ENCODE assay signal across 8 mouse cellular contexts in genomic region chr4:46144323-46144722, GRCm38 (mm10). TPM values are rescaled to one million over a fixed set of nuclear protein-coding genes. Genes with fewer than 3 reads are reported as not detected.
DNase-seq lines count a peak whose midpoint lies in the region; ATAC-seq and TF ChIP-seq lines count a peak whose summit lies in the region.

No protein-coding gene starts in this region.

- H3K9ac ChIP-seq in liver, embryonic 11.5 days (ENCODE audit: low read depth, low read length) = no peak overlapping the region
- no peak overlapping the region for H3K9ac ChIP-seq in CH12.LX (ENCODE audit: insufficient read depth, low read depth)
- no peak overlapping the region for H3K9ac ChIP-seq in liver, embryonic 14.5 days (replicated peaks)

- H3K4me3 ChIP-seq in liver, embryonic 11.5 days (ENCODE audit: low read depth, low read length) = no peak overlapping the region
- H3K4me3 ChIP-seq in CH12.LX (replicated peaks in 1 of 3; ENCODE audit: low read depth in 2 of 3, low read length in 2 of 3, poor library complexity in 1 of 3) = no peak overlapping the region
- no peak overlapping the region for H3K4me3 ChIP-seq in liver, embryonic 14.5 days (ENCODE audit: insufficient read depth in 1 of 2, low read depth in 2 of 2, low read length in 2 of 2)

- no peak for TF ChIP-seq POLR2A in CH12.LX (IDR thresholded peaks at IDR 0.05; ENCODE audit: low read depth, low read length)

- H3K27ac ChIP-seq in liver, embryonic 11.5 days (ENCODE audit: low read depth, low read length) = no peak overlapping the region
- no peak overlapping the region for H3K27ac ChIP-seq in CH12.LX (ENCODE audit: insufficient read depth, low read depth)
- H3K27ac ChIP-seq in liver, embryonic 14.5 days = no peak overlapping the region

- no peak overlapping the region for H3K4me2 ChIP-seq in liver, embryonic 11.5 days
- H3K4me2 ChIP-seq in CH12.LX (ENCODE audit: insufficient read depth, low read depth, poor library complexity, severe bottlenecking) = no peak overlapping the region
- H3K4me2 ChIP-seq in liver, embryonic 14.5 days (ENCODE audit: low read depth) = no peak overlapping the region

- TF ChIP-seq EP300 in CH12.LX (IDR thresholded peaks at IDR 0.05; ENCODE audit: low read length) = no peak
- TF ChIP-seq EP300 in liver, embryonic 14.5 days (IDR thresholded peaks at IDR 0.05; ENCODE audit: low read depth) = no peak

- TF ChIP-seq RAD21 in CH12.LX (IDR thresholded peaks at IDR 0.05; ENCODE audit: low read depth, low read length) = no peak; the same call in none of the 2 replicates

- dilution Hi-C loops in CH12.LX (cut with MboI; ENCODE audit: extremely low pct_ligation_motif_present, extremely low pct_unique_long_range_greater_than_20kb, low sequenced_read_pairs) = no loop called here

- WGBS in liver, embryonic 11.5 days = 73% methylated on average over 3 of the region's 3 CpGs
- WGBS in liver, embryonic 14.5 days (ENCODE audit: insufficient replicate concordance) = 68% methylated on average over 3 of the region's 3 CpGs

- intact Hi-C loops in heart, postnatal 25 days (cut with DNase I) = no loop called here

- no peak for ATAC-seq in liver, embryonic 11.5 days (replicated peaks; ENCODE audit: low FRiP score)
- peak; percentile 19 for ATAC-seq in activated CD4-positive, CD25-positive, alpha-beta regulatory T cell, adult 4 months
- no peak for ATAC-seq in liver, embryonic 14.5 days (ENCODE audit: insufficient read depth)

- peaks cover 52% of the 10 kb centered on the region for H3K79me2 ChIP-seq in CH12.LX (replicated peaks; ENCODE audit: control insufficient read depth, extremely low read depth, insufficient read depth, poor library complexity, severe bottlenecking)

- in situ Hi-C loops in CH12.LX (cut with MboI; ENCODE audit: low pct_ligation_motif_present, low pct_unique_long_range_greater_than_20kb, low sequenced_read_pairs) = no loop called here

- H3K9me3 ChIP-seq in liver, embryonic 11.5 days (ENCODE audit: control insufficient read depth, low read length) = no peaks in the 10 kb centered on the region
- H3K9me3 ChIP-seq in CH12.LX (replicated peaks; ENCODE audit: low read length) = no peaks in the 10 kb centered on the region
- H3K9me3 ChIP-seq in liver, embryonic 14.5 days (ENCODE audit: control insufficient read depth, low read length) = no peaks in the 10 kb centered on the region

- peak; percentile 39 to 51; a peak in 3 of 4 replicates for TF ChIP-seq CTCF in CH12.LX (conservative IDR thresholded peaks at IDR 0.05 in 1 of 2, IDR thresholded peaks at IDR 0.05 in 1 of 2; ENCODE audit: low read depth in 2 of 2, low read length in 2 of 2)
- TF ChIP-seq CTCF in liver, embryonic 14.5 days (IDR thresholded peaks at IDR 0.05; ENCODE audit: low read depth) = peak; percentile 79

- peaks cover 12% of the 10 kb centered on the region for H3K4me1 ChIP-seq in liver, embryonic 11.5 days (replicated peaks; ENCODE audit: control insufficient read depth, insufficient read depth, low read length)
- H3K4me1 ChIP-seq in CH12.LX (ENCODE audit: control insufficient read depth in 1 of 2, insufficient read depth in 2 of 2) = peaks cover 0 to 15% of the 10 kb centered on the region in 2 experiments; a peak in 2 of 4 replicates
- peaks cover 5 to 9% of the 10 kb centered on the region in 2 experiments for H3K4me1 ChIP-seq in liver, embryonic 14.5 days (replicated peaks; ENCODE audit: control insufficient read depth in 2 of 2, insufficient read depth in 2 of 2, low read length in 1 of 2)

- DNase-seq in liver (peak; percentile 53), CH12.LX (ENCODE audit: extremely low read depth) (peak; percentile 36)
- no peak for DNase-seq in liver, embryonic 11.5 days (ENCODE audit: low spot score)
- DNase-seq in liver, embryonic 14.5 days (ENCODE audit: low read depth in 3 of 3, low spot score in 3 of 3) = peak in 2 of 3 experiments; percentile 23 to 31
- no peak for DNase-seq in heart, postnatal 25 days (ENCODE audit: low spot score)
- no peak for DNase-seq in adrenal gland, postnatal 36 days
- no peak for DNase-seq in right cerebral cortex, postnatal 36 days (ENCODE audit: low spot score in 2 of 2)

- H3K36me3 ChIP-seq in liver, embryonic 11.5 days (ENCODE audit: control insufficient read depth, insufficient read depth, low read length) = peaks cover 12% of the 10 kb centered on the region; the same call in 1 of the 2 replicates
- H3K36me3 ChIP-seq in CH12.LX (replicated peaks in 1 of 2; ENCODE audit: control insufficient read depth in 1 of 2, insufficient read depth in 1 of 2, low read length in 1 of 2) = peaks cover 17 to 68% of the 10 kb centered on the region in 2 experiments
- peaks cover 6% of the 10 kb centered on the region for H3K36me3 ChIP-seq in liver, embryonic 14.5 days (replicated peaks; ENCODE audit: control insufficient read depth, insufficient read depth, low read depth)

- no peaks in the 10 kb centered on the region for H3K27me3 ChIP-seq in liver, embryonic 11.5 days (replicated peaks; ENCODE audit: control insufficient read depth, insufficient read depth, low read length)
- no peaks in the 10 kb centered on the region for H3K27me3 ChIP-seq in CH12.LX (replicated peaks)
- no peaks in the 10 kb centered on the region for H3K27me3 ChIP-seq in liver, embryonic 14.5 days (ENCODE audit: control insufficient read depth, insufficient read depth, low read length)

TF ChIP-seq in CH12.LX, 34 proteins besides CTCF, POLR2A, EP300 and RAD21:
- TF ChIP-seq ZC3H11A (IDR thresholded peaks at IDR 0.05; ENCODE audit: low read depth, low read length) (no peak), ELF1 (IDR thresholded peaks at IDR 0.05; ENCODE audit: low read depth, low read length) (no peak), PAX5 (IDR thresholded peaks at IDR 0.05; ENCODE audit: low read length) (no peak), UBTF (IDR thresholded peaks at IDR 0.05; ENCODE audit: low read depth, low read length) (no peak), MEF2A (IDR thresholded peaks at IDR 0.05; ENCODE audit: borderline replicate concordance, low read depth, low read length) (no peak), RCOR1 (conservative IDR thresholded peaks at IDR 0.05; ENCODE audit: low read depth, low read length) (no peak), JUN (IDR thresholded peaks at IDR 0.05; ENCODE audit: insufficient read depth, low read depth, low read length) (no peak), NRF1 (IDR thresholded peaks at IDR 0.05; ENCODE audit: low read depth, low read length) (no peak), ZNF384 (IDR thresholded peaks at IDR 0.05; ENCODE audit: low read depth, low read length) (no peak)

RNA-seq across cellular contexts. Expression of gene Tstd2, which starts 5.8 kb away (rescaled TPM):
- 30.8 TPM in 2 replicates for polyA plus RNA-seq in liver, embryonic 11.5 days (2014; fragmentation: Nextera tagmentation; extraction: Ambion mirVana)
- total RNA-seq in CH12.LX (2012; rRNA removed) (29.1 and 34.0 TPM in 2 replicates), CH12.LX (2014; rRNA removed) (36.4 and 40.2 TPM in 2 replicates)
- polyA plus RNA-seq in CH12.LX (2012; ENCODE audit: insufficient read length, low read depth) = 26.9 and 30.4 TPM in 2 replicates
- polyA plus RNA-seq in activated CD4-positive, CD25-positive, alpha-beta regulatory T cell, adult 4 months (2017; shearing (Covaris generic)) = 10 to 100 TPM; 26.4 to 26.6 TPM
- 4.3 and 6.0 TPM in 2 replicates for polyA plus RNA-seq in liver, embryonic 14.5 days (2012; rRNA removed)
- 3.8 and 5.0 TPM in 2 replicates for polyA plus RNA-seq in liver, embryonic 14.5 days (2014; fragmentation: Nextera tagmentation; extraction: Ambion mirVana)
- total RNA-seq in heart, postnatal 25 days (2021) = 10 to 100 TPM; 14.5 to 15.1 TPM
- total RNA-seq in adrenal gland, postnatal 36 days (2021) = 10 to 100 TPM; 29.4 to 29.5 TPM

RNA-seq across cellular contexts. Expression of gene Ncbp1, which starts 5.9 kb away (rescaled TPM):
- 97.9 and 110 TPM in 2 replicates for polyA plus RNA-seq in liver, embryonic 11.5 days (2014; fragmentation: Nextera tagmentation; extraction: Ambion mirVana)
- total RNA-seq in CH12.LX (2012; rRNA removed) = 64.7 and 80.6 TPM in 2 replicates
- 82.0 and 88.2 TPM in 2 replicates for total RNA-seq in CH12.LX (2014; rRNA removed)
- polyA plus RNA-seq in CH12.LX (2012; ENCODE audit: insufficient read length, low read depth) = 121 and 141 TPM in 2 replicates
- polyA plus RNA-seq in activated CD4-positive, CD25-positive, alpha-beta regulatory T cell, adult 4 months (2017; shearing (Covaris generic)) = 10 to 100 TPM; 38.2 to 44.5 TPM
- 20.1 and 36.1 TPM in 2 replicates for polyA plus RNA-seq in liver, embryonic 14.5 days (2012; rRNA removed)
- polyA plus RNA-seq in liver, embryonic 14.5 days (2014; fragmentation: Nextera tagmentation; extraction: Ambion mirVana) = 40.9 and 47.0 TPM in 2 replicates
- 10 to 100 TPM; 21.4 to 22.2 TPM for total RNA-seq in heart, postnatal 25 days (2021)
- 10 to 100 TPM; 48.5 to 49.5 TPM for total RNA-seq in adrenal gland, postnatal 36 days (2021)

RNA-seq across cellular contexts. Expression of gene Xpa, which starts 51.8 kb away (rescaled TPM):
- polyA plus RNA-seq in liver, embryonic 11.5 days (2014; fragmentation: Nextera tagmentation; extraction: Ambion mirVana) = 15.3 and 18.9 TPM in 2 replicates
- total RNA-seq in CH12.LX (2012; rRNA removed) = 11.2 and 13.9 TPM in 2 replicates
- total RNA-seq in CH12.LX (2014; rRNA removed) = 13.8 and 16.2 TPM in 2 replicates
- 28.8 and 34.0 TPM in 2 replicates for polyA plus RNA-seq in CH12.LX (2012; ENCODE audit: insufficient read length, low read depth)
- 10 to 100 TPM; 10.9 to 17.7 TPM for polyA plus RNA-seq in activated CD4-positive, CD25-positive, alpha-beta regulatory T cell, adult 4 months (2017; shearing (Covaris generic))
- polyA plus RNA-seq in liver, embryonic 14.5 days (2012; rRNA removed) = 3.1 and 8.2 TPM in 2 replicates
- polyA plus RNA-seq in liver, embryonic 14.5 days (2014; fragmentation: Nextera tagmentation; extraction: Ambion mirVana) = 8.7 and 8.8 TPM in 2 replicates
- 1 to 10 TPM; 6.9 to 7.0 TPM for total RNA-seq in heart, postnatal 25 days (2021)
- 10 to 100 TPM; 14.1 to 18.3 TPM for total RNA-seq in adrenal gland, postnatal 36 days (2021)

Comparison
In these comparisons a context has a peak if more than half of its experiments do, and no peak if none do; other contexts are left out.
1. DNase-seq: peak in liver (single experiment), CH12.LX (single experiment) and liver, embryonic 14.5 days (2 of 3); none in liver, embryonic 11.5 days (single experiment), heart, postnatal 25 days (single experiment), adrenal gland, postnatal 36 days (0 of 2) and right cerebral cortex, postnatal 36 days (0 of 2).